Mouse (Mus musculus): ENCODE data around the gene Rpusd2.
A peak's percentile ranks its signal among the peaks of the same experiment; 100 is the strongest.
"Not testable (repeated sequence)": the region's sequence is repeated elsewhere in the genome, so short reads cannot be mapped to it uniquely, and the experiment has no call there.

Rpusd2 gene

GRCm38 (mm10) chr2:119034656-119035396 lies at the start of gene Rpusd2:
Gene Rpusd2, plus strand, starts transcription at chr2:119034790.
- DNase-seq (ENCODE audit: low spot score in 2 of 2), result peak; percentile 88 to 93

- no peak for DNase-seq (ENCODE audit: low spot score in 2 of 2)
These were observed 39.1 kb upstream of the Rpusd2 start for GRCm38 (mm10) chr2:118995490-118995889.

- DNase-seq (ENCODE audit: low spot score in 2 of 2), result no peak
These were observed 38.4 kb upstream of the Rpusd2 start for GRCm38 (mm10) chr2:118995919-118996797.

- no peak for DNase-seq (ENCODE audit: low spot score in 2 of 2)
These were observed 37.8 kb upstream of the Rpusd2 start for GRCm38 (mm10) chr2:118996798-118997105.

- no peak for DNase-seq (ENCODE audit: low spot score in 2 of 2)
These were observed 36.3 kb upstream of the Rpusd2 start for GRCm38 (mm10) chr2:118998115-118998866.

GRCm38 (mm10) chr2:118999025-118999639 lies 35.5 kb upstream of the Rpusd2 start:
- DNase-seq (ENCODE audit: low spot score in 2 of 2), result no peak

GRCm38 (mm10) chr2:119006886-119007285 lies 27.7 kb upstream of the Rpusd2 start:
- DNase-seq (ENCODE audit: low spot score in 2 of 2), result no peak

- no peak for DNase-seq (ENCODE audit: low spot score in 2 of 2)
These were observed 25.2 kb upstream of the Rpusd2 start for GRCm38 (mm10) chr2:119009376-119009775.

- no peak for DNase-seq (ENCODE audit: low spot score in 2 of 2)
These were observed 19.6 kb upstream of the Rpusd2 start for GRCm38 (mm10) chr2:119014989-119015388.

GRCm38 (mm10) chr2:119015604-119016180 lies 18.9 kb upstream of the Rpusd2 start:
- no peak for DNase-seq (ENCODE audit: low spot score in 2 of 2)

- DNase-seq (ENCODE audit: low spot score in 2 of 2), result not testable (repeated sequence)
These were observed 18.3 kb upstream of the Rpusd2 start for GRCm38 (mm10) chr2:119016312-119016711.

GRCm38 (mm10) chr2:119017647-119018046 lies 16.9 kb upstream of the Rpusd2 start:
- no peak for DNase-seq (ENCODE audit: low spot score in 2 of 2)

GRCm38 (mm10) chr2:119018391-119019122 lies 16.0 kb upstream of the Rpusd2 start:
- no peak for DNase-seq (ENCODE audit: low spot score in 2 of 2)

GRCm38 (mm10) chr2:119019131-119019530 lies 15.5 kb upstream of the Rpusd2 start:
- DNase-seq (ENCODE audit: low spot score in 2 of 2), result no peak

GRCm38 (mm10) chr2:119019538-119019937 lies 15.1 kb upstream of the Rpusd2 start:
- DNase-seq (ENCODE audit: low spot score in 2 of 2), result no peak

GRCm38 (mm10) chr2:119023154-119023660 lies 11.4 kb upstream of the Rpusd2 start:
- DNase-seq (ENCODE audit: low spot score in 2 of 2), result no peak

GRCm38 (mm10) chr2:119024536-119025238 lies 9.9 kb upstream of the Rpusd2 start:
- DNase-seq (ENCODE audit: low spot score in 2 of 2), result peak in 1 of 2 experiments; percentile 45

GRCm38 (mm10) chr2:119025239-119025616 lies 9.4 kb upstream of the Rpusd2 start:
- DNase-seq (ENCODE audit: low spot score in 2 of 2), result no peak

GRCm38 (mm10) chr2:119026951-119027350 lies 7.6 kb upstream of the Rpusd2 start:
- no peak for DNase-seq (ENCODE audit: low spot score in 2 of 2)

All from spleen, postnatal 4 days (tissue).